Mouse (Mus musculus) stomach, embryonic 14.5 days (tissue): ENCODE measurements around the gene Nr1i2. TPM values are rescaled to one million over a fixed set of nuclear protein-coding genes. Genes with fewer than 3 reads are reported as not detected.

Experiments used
- ATAC-seq: fragments of 200-750 bp; cut with Nextera tagmentation; 2 replicates; pipeline ENCODE4 v1.8.0; 2017; ENCODE audit warnings: low read depth, moderate TSS enrichment; ENCODE audit not compliant: insufficient number of reproducible peaks, insufficient read depth, low FRiP score
- H3K27ac ChIP-seq: fragments of 300-500 bp; sonication (generic); 2 replicates; pipeline ENCODE4 v1.5.1; 2014; ENCODE audit warnings: mild to moderate bottlenecking, low read length, moderate library complexity, mixed read lengths
- H3K27me3 ChIP-seq: fragments of 300-500 bp; sonication (generic); 2 replicates; pipeline ENCODE4 v1.6.1; 2014; ENCODE audit warnings: low read length, control low read depth, mixed read lengths; ENCODE audit not compliant: control insufficient read depth, insufficient read depth
- H3K36me3 ChIP-seq: fragments of 300-500 bp; sonication (generic); 2 replicates; pipeline ENCODE4 v1.6.1; 2014; ENCODE audit warnings: mild to moderate bottlenecking, control low read depth, low read length, moderate library complexity, mixed read lengths; ENCODE audit not compliant: control insufficient read depth, insufficient read depth
- H3K4me1 ChIP-seq: fragments of 300-500 bp; sonication (generic); 2 replicates; pipeline ENCODE4 v1.6.1; 2014; ENCODE audit warnings: low read length, control low read depth, mixed read lengths; ENCODE audit not compliant: control insufficient read depth, insufficient read depth
- H3K4me2 ChIP-seq: fragments of 300-500 bp; sonication (generic); replicated peaks from 2 replicates; pipeline ENCODE4 v1.6.1; 2014; ENCODE audit warnings: low read depth, low read length, control low read depth
- H3K4me3 ChIP-seq: fragments of 300-500 bp; sonication (generic); 2 replicates; pipeline ENCODE4 v1.5.1; 2014; ENCODE audit warnings: low read depth, low read length, control low read depth
- H3K9ac ChIP-seq: fragments of 300-500 bp; sonication (generic); replicated peaks from 2 replicates; pipeline ENCODE4 v1.6.1; 2014; ENCODE audit warnings: low read depth, mild to moderate bottlenecking, control low read depth, low read length, moderate library complexity, mixed read lengths
- H3K9me3 ChIP-seq: fragments of 300-500 bp; sonication (generic); 2 replicates; pipeline ENCODE4 v1.6.1; 2016; ENCODE audit warnings: low read depth, low read length, control low read depth; ENCODE audit not compliant: control insufficient read depth
- WGBS: fragments of 180-500 bp; shearing (Covaris S2); extraction: QIAGEN DNeasy Blood & Tissue Kit; methylation state at CpG from one replicate; pipeline ENCODE4 v1.1.7; 2014; 5-methylcytosine and 5-hydroxymethylcytosine counted together
- polyA plus RNA-seq: library from polyadenylated mRNA; unstranded; fragments of >200 nt; fragmentation: Nextera tagmentation; extraction: Ambion mirVana; gene quantifications from 2 replicates; pipeline ENCODE4 v1.2.1, GENCODE M21; 2014

The Nr1i2 gene
- polyA plus RNA-seq, 1 experiment from 2014 or later, result 2.6 TPM

DNA sequence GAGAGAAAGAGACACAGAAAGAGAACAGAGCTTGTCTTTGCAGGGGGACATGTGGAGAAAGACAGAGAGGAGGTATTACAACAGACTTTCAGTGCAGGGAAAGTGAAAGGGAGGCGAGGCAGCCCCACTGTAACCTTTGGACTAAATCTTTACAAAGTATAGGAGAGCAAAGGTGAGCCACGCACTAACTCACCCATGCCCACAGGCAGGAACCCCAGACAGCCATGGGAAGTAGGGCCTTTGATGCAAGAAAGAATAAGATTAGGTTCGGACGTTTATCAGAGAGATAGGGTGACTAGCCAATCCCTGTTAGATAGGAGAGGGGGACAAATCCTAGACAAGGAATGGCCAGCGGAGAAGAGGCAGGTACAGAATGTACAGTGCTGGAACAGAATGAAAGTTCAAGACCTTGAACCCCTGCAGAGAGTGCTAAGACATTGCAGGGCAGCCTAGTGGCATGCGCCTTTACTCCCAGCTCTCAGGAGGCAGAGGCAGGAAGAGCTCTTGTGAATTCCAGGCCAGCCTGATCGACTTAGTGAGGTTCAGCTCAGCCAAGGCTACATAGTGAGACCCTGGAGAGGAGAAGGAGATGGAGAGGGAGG, 12.0 kb downstream of the Nr1i2 start:
- H3K4me3 ChIP-seq, result no peak overlapping the region
- H3K9me3 ChIP-seq, result no peaks in the 10 kb centered on the region
- H3K9ac ChIP-seq, result no peak overlapping the region
- peak; percentile 70 for ATAC-seq
- H3K36me3 ChIP-seq, result no peaks in the 10 kb centered on the region
- peaks cover 9% of the 10 kb centered on the region; the same call in 1 of the 2 replicates for H3K4me1 ChIP-seq
- no peak overlapping the region for H3K4me2 ChIP-seq
- no peaks in the 10 kb centered on the region for H3K27me3 ChIP-seq
- 81% methylated on average over 7 of the region's 7 CpGs for WGBS
- H3K27ac ChIP-seq, result peak overlapping the region; percentile 10; the same call in 1 of the 2 replicates

DNA sequence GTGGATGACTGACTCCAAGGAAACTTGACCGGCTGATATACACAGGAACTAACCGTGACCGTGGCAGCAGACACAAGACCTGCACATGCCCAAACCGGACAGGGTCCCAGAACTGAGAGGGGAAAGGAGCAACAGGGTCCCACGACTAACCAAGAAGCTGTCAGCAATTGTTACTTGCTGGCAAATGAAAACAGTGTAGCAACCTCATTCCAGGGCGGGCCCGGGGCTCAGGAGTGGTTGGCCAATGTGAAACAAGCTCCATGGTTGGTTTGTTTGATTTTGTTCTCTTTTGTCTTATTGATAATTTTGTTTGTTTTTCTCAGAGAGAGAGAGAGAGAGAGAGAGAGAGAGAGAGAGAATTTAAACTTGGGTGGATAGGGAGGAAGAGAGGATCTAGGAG, 13.7 kb downstream of the Nr1i2 start:
- H3K27ac ChIP-seq, result no peak overlapping the region
- no peaks in the 10 kb centered on the region for H3K9me3 ChIP-seq
- ATAC-seq, result no peak
- H3K36me3 ChIP-seq, result no peaks in the 10 kb centered on the region
- H3K27me3 ChIP-seq, result no peaks in the 10 kb centered on the region
- no peak overlapping the region for H3K4me2 ChIP-seq
- 64% methylated on average over 7 of the region's 7 CpGs for WGBS
- no peak overlapping the region for H3K9ac ChIP-seq
- H3K4me3 ChIP-seq, result no peak overlapping the region
- 0 out of 2 replicates have a peak, but pooled peaks cover 2% of the 10 kb centered on the region for H3K4me1 ChIP-seq

DNA sequence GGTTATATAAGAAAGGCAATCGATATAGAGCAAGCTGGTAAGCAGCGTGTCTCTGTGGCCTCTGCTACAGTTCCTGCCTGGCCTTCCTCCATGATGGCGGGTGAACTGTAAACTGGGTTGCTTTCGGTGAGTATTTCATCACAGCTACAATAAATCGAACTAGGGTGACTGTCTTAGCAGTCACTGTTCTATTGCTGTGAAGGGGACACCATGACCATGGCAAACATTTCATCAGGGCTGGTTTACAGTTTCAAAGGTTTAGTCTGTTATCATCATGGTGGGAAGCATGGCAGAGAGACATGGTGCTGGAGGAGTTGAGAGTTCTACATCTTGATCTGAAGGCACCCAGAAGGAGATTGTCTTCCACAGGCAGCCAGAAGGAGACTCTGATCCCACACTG, 14.8 kb downstream of the Nr1i2 start:
- WGBS, result 96% methylated on average over 5 of the region's 5 CpGs
- Histone ChIP-seq H3K36me3 (no peaks in the 10 kb centered on the region), H3K4me1 (no peaks in the 10 kb centered on the region), H3K4me2 (no peak overlapping the region), H3K9ac (no peak overlapping the region), H3K4me3 (no peak overlapping the region), H3K27ac (no peak overlapping the region), H3K27me3 (no peaks in the 10 kb centered on the region), H3K9me3 (no peaks in the 10 kb centered on the region)
- no peak for ATAC-seq

DNA sequence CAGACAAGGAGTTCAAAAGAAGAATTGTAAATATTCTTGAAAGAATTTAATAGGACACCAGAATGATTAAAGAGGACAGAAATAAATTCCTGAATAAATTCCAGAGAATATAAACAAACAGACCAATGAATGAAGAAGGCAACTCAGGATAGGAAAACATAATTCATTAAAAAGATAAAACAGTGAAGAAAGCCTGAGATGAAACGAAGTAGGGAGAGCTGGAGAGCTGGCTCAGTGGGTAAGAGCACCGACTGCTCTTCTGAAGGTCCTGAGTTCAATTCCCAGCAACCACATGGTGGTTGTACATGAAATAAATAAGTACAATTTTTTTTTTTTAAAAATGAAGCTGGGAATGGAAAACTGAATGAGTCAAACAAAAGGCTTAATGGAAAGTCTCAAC, 19.9 kb downstream of the Nr1i2 start:
- no peak overlapping the region for H3K4me2 ChIP-seq
- H3K9me3 ChIP-seq, result no peaks in the 10 kb centered on the region
- H3K4me1 ChIP-seq, result no peaks in the 10 kb centered on the region
- H3K36me3 ChIP-seq, result no peaks in the 10 kb centered on the region
- no peak for ATAC-seq
- H3K27ac ChIP-seq, result no peak overlapping the region
- H3K9ac ChIP-seq, result no peak overlapping the region
- no peak overlapping the region for H3K4me3 ChIP-seq
- no peaks in the 10 kb centered on the region for H3K27me3 ChIP-seq
- 65% methylated on average over 2 of the region's 2 CpGs for WGBS

DNA sequence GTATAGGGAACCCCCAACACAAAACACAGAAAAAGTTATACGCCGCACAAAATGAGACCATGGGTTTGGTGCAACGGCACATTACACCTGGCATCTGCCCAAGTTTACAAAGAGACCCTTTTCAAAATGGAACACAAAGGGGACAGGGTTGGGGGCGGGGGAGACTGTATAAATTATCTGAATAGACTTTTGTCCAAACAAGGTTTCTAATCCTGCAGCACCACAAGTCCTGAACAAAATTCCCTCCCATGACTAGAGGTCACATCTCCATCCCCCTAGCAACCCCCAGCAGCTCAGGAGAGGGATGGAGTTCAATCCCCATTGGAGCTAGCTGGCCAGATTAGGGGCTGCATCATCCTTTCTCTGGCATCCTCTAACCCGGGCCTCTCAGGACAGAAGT, 22.1 kb downstream of the Nr1i2 start:
- H3K9ac ChIP-seq, result no peak overlapping the region
- H3K36me3 ChIP-seq, result no peaks in the 10 kb centered on the region
- no peaks in the 10 kb centered on the region for H3K9me3 ChIP-seq
- H3K27ac ChIP-seq, result no peak overlapping the region
- WGBS, result 61% methylated on average over 5 of the region's 5 CpGs
- no peak overlapping the region for H3K4me3 ChIP-seq
- no peaks in the 10 kb centered on the region for H3K27me3 ChIP-seq
- H3K4me1 ChIP-seq, result no peaks in the 10 kb centered on the region
- ATAC-seq, result no peak
- no peak overlapping the region for H3K4me2 ChIP-seq

DNA sequence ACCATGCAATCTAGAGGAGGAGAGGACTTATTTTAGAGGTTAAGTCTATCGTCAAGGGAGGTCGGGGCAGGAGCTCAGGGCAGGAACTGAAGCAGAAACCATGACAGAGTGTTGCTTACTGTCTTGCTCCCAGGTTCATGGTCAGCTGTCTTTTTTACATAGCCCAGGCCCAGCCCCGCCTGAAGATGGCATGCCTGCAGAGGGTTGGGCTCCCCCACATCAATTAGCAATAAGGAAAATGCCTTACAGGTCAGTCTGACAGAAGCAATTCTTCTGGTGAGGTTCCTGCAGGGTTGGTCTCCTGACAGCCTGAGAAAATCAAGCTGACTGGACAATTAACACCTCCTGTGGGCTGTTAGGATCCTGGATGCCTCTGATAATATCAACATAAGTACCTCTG, 23.0 kb downstream of the Nr1i2 start:
- no peaks in the 10 kb centered on the region for H3K36me3 ChIP-seq
- H3K4me2 ChIP-seq, result no peak overlapping the region
- 45% methylated on average over 3 of the region's 3 CpGs for WGBS
- no peak for ATAC-seq
- H3K9ac ChIP-seq, result no peak overlapping the region
- no peak overlapping the region for H3K4me3 ChIP-seq
- H3K9me3 ChIP-seq, result no peaks in the 10 kb centered on the region
- H3K27me3 ChIP-seq, result no peaks in the 10 kb centered on the region
- H3K4me1 ChIP-seq, result no peaks in the 10 kb centered on the region
- no peak overlapping the region for H3K27ac ChIP-seq

DNA sequence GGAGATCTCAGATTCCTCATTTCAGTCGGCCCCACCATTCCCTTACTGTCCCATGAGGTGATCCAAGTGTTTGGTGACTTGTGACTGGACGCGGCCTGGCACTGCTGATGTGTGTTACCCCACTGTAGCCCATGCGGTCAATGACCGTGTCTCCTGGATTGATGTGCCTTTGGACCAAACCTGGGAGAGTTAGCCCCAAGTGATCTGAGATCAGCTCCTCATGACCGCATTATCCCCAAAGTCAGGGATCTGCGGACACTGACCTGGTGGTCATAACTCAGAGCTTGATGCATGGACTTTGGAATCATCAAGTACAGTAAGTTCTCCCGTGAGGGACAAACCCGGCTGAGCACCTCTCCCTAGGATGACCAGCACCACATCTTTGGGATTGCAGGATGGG, 38.7 kb downstream of the Nr1i2 start:
- WGBS, result 93% methylated on average over 9 of the region's 9 CpGs
- Histone ChIP-seq H3K9ac (no peak overlapping the region), H3K36me3 (no peaks in the 10 kb centered on the region), H3K4me1 (no peaks in the 10 kb centered on the region), H3K4me2 (no peak overlapping the region), H3K4me3 (no peak overlapping the region), H3K27ac (no peak overlapping the region), H3K27me3 (no peaks in the 10 kb centered on the region), H3K9me3 (no peaks in the 10 kb centered on the region)
- ATAC-seq, result no peak

DNA sequence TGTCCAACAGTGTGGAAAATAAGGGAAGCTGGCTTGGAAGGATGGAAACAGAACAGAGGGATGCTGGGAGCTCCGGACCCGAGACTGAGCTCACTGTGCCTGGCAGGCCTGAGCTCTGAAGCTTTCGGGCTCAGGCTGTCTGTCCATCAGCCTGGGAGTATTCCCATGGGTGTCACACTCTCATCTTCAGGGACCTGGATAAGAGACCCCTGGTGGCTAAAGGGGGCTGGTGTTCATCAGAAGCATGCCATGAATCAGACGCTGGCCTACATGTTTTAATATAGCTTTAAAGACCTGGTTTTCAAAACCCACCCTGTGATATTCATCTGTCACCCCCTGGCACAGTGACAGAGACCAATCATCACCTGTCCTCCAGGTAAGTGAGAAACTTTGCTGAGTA, 39.5 kb downstream of the Nr1i2 start:
- H3K4me1 ChIP-seq, result no peaks in the 10 kb centered on the region
- no peak overlapping the region for H3K9ac ChIP-seq
- no peak for ATAC-seq
- no peak overlapping the region for H3K27ac ChIP-seq
- WGBS, result 69% methylated on average over 4 of the region's 4 CpGs
- no peaks in the 10 kb centered on the region for H3K36me3 ChIP-seq
- H3K4me3 ChIP-seq, result no peak overlapping the region
- H3K27me3 ChIP-seq, result no peaks in the 10 kb centered on the region
- H3K9me3 ChIP-seq, result no peaks in the 10 kb centered on the region
- no peak overlapping the region for H3K4me2 ChIP-seq

DNA sequence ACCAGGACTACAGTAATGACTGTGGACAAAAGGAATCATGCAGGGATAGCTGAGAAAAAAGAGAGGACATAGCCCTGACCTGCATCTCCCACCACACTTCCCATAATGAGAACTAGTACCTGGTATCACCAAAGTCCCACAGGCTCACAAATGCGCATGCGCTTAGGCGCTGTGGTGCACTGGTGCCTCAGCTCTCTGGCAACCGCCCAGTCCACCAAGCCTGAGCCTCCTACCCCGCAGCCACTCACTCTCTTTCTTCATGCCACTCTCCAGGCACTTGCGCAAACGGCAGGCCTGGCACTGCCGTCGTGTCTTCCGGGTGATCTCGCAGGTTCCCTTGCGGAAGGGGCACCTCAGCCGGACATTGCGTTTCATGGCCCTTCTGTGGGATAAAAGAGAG, 40.6 kb downstream of the Nr1i2 start:
- H3K27me3 ChIP-seq, result no peaks in the 10 kb centered on the region
- 73% methylated on average over 14 of the region's 14 CpGs for WGBS
- H3K27ac ChIP-seq, result no peak overlapping the region
- no peaks in the 10 kb centered on the region for H3K9me3 ChIP-seq
- no peak overlapping the region for H3K4me2 ChIP-seq
- ATAC-seq, result no peak
- H3K4me3 ChIP-seq, result no peak overlapping the region
- H3K9ac ChIP-seq, result no peak overlapping the region
- H3K36me3 ChIP-seq, result no peaks in the 10 kb centered on the region
- no peaks in the 10 kb centered on the region for H3K4me1 ChIP-seq
